In the genomic region with DNA sequence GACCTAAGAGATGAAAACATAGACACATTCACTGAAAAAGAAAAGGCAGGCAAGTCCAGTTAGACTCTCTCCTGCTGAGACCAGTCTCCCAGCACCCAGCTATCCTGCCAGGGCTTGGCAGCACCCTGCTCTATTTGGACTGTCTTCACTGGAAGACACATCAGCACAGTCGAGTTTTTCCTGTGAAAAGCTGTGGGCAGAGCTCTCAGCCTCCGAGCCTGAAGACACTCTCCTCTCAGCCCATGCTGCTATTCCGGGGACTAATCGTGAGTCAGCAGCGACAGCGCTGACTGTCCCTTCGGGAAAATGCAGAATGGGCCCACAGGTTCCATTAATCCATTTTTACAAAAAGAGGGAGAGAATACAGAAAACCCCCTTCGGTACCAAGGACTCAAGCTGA, we compare ENCODE assay signal across 28 mouse cellular contexts. TPM values are rescaled to one million over a fixed set of nuclear protein-coding genes. Genes with fewer than 3 reads are reported as not detected.
DNase-seq lines count a peak whose midpoint lies in the region; ATAC-seq and TF ChIP-seq lines count a peak whose summit lies in the region.
"Had no signal": no experiment of that assay in that cellular context is flagged by ENCODE, and none has a peak within 500 bp of the region (broad histone marks: within the 10 kb centered on the region; RNA-seq: fewer than 3 reads in every experiment).

No protein-coding gene starts in this region.

- no peaks in the 10 kb centered on the region; the same call in 1 of the 2 replicates for H3K9me3 ChIP-seq in midbrain, embryonic 11.5 days (ENCODE audit: control insufficient read depth, low read length)
- H3K9me3 ChIP-seq in midbrain, embryonic 14.5 days (ENCODE audit: control insufficient read depth, low read length): no peaks in the 10 kb centered on the region
- H3K9me3 ChIP-seq: embryonic facial prominence, embryonic 12.5 days; stomach, embryonic 15.5 days had no signal

- peaks cover 25% of the 10 kb centered on the region for H3K36me3 ChIP-seq in midbrain, embryonic 11.5 days (ENCODE audit: control insufficient read depth, insufficient read depth, low read length)
- H3K36me3 ChIP-seq in midbrain, embryonic 14.5 days (ENCODE audit: control insufficient read depth, insufficient read depth, low read length): peaks cover 89% of the 10 kb centered on the region

- no peaks in the 10 kb centered on the region for H3K4me1 ChIP-seq in midbrain, embryonic 11.5 days (ENCODE audit: control insufficient read depth, insufficient read depth, low read length)
- no peaks in the 10 kb centered on the region for H3K4me1 ChIP-seq in midbrain, embryonic 14.5 days (ENCODE audit: control insufficient read depth, insufficient read depth, low read length)
- 0 out of 2 replicates have a peak, but pooled peaks cover 2% of the 10 kb centered on the region for H3K4me1 ChIP-seq in cortical plate, adult 2 months (ENCODE audit: control insufficient read depth, insufficient read depth, low read length)
- H3K4me1 ChIP-seq: embryonic facial prominence, embryonic 12.5 days; stomach, embryonic 15.5 days had no signal

- TF ChIP-seq CTCF in cortical plate, adult 2 months (IDR thresholded peaks at IDR 0.05; ENCODE audit: extremely low read depth, insufficient read depth, low read length): no peak

- 0 out of 2 replicates have a peak, but pooled peaks have one; percentile 19 for TF ChIP-seq POLR2A in cortical plate, adult 2 months (IDR thresholded peaks at IDR 0.05; ENCODE audit: extremely low read depth, insufficient read depth, low read length)

- H3K4me3 ChIP-seq in midbrain, embryonic 11.5 days (ENCODE audit: low read depth, low read length): no peak overlapping the region
- no peak overlapping the region for H3K4me3 ChIP-seq in midbrain, embryonic 14.5 days (replicated peaks; ENCODE audit: low read depth, low read length)
- H3K4me3 ChIP-seq in cortical plate, adult 2 months (ENCODE audit: insufficient read depth, low read length): no peak overlapping the region
- H3K4me3 ChIP-seq: embryonic facial prominence, embryonic 12.5 days; layer of hippocampus, adult 2 months; stomach, embryonic 15.5 days had no signal

- 94% methylated on average over 8 of the region's 8 CpGs for WGBS in midbrain, embryonic 11.5 days
- WGBS in midbrain, embryonic 14.5 days: 95% methylated on average over 8 of the region's 8 CpGs

- no peak overlapping the region for H3K9ac ChIP-seq in midbrain, embryonic 11.5 days (ENCODE audit: low read length)
- no peak overlapping the region for H3K9ac ChIP-seq in midbrain, embryonic 14.5 days (replicated peaks; ENCODE audit: low read length)
- H3K9ac ChIP-seq: embryonic facial prominence, embryonic 12.5 days; liver, embryonic 14.5 days; lung, embryonic 14.5 days; stomach, embryonic 15.5 days had no signal

- H3K27ac ChIP-seq in midbrain, embryonic 11.5 days (ENCODE audit: low read depth, low read length): no peak overlapping the region
- no peak overlapping the region for H3K27ac ChIP-seq in midbrain, embryonic 14.5 days (replicated peaks; ENCODE audit: low read depth, low read length)
- H3K27ac ChIP-seq in cortical plate, adult 2 months (ENCODE audit: insufficient read depth, low read length): peak overlapping the region; percentile 93
- H3K27ac ChIP-seq: embryonic facial prominence, embryonic 12.5 days; layer of hippocampus, adult 2 months; liver, embryonic 14.5 days; stomach, embryonic 15.5 days had no signal

- H3K27me3 ChIP-seq in midbrain, embryonic 11.5 days (ENCODE audit: control insufficient read depth, insufficient read depth, low read length): no peaks in the 10 kb centered on the region
- H3K27me3 ChIP-seq in midbrain, embryonic 14.5 days (ENCODE audit: control insufficient read depth, insufficient read depth, low read length): no peaks in the 10 kb centered on the region
- H3K27me3 ChIP-seq: embryonic facial prominence, embryonic 12.5 days; stomach, embryonic 15.5 days had no signal

- no peak overlapping the region for H3K4me2 ChIP-seq in midbrain, embryonic 11.5 days
- no peak overlapping the region for H3K4me2 ChIP-seq in midbrain, embryonic 14.5 days (ENCODE audit: low read length)
- H3K4me2 ChIP-seq: embryonic facial prominence, embryonic 12.5 days; lung, embryonic 14.5 days; stomach, embryonic 15.5 days had no signal

- DNase-seq in frontal cortex, adult 2 months (ENCODE audit: extremely low spot score in 1 of 2, low spot score in 1 of 2): peak; percentile 55 to 78
- no peak for DNase-seq in frontal cortex, postnatal 10 days (ENCODE audit: low spot score in 2 of 2)
- DNase-seq in midbrain, embryonic 11.5 days (ENCODE audit: low spot score, missing footprints): peak; percentile 57
- DNase-seq in midbrain, embryonic 14.5 days: no peak
- peak; percentile 83 for DNase-seq in telencephalon, adult 2 months (ENCODE audit: low read depth, low spot score)
- no peak for DNase-seq in retina, embryonic 14.5 days (ENCODE audit: low spot score)
- DNase-seq: adrenal gland, adult 8-10 months; cerebellum, adult 8-10 months; cerebellum, postnatal 25 days; gastrocnemius, postnatal 14 days; heart, postnatal 14 days; kidney, adult 18-20 months; kidney, postnatal 36 days; liver; lung, embryonic 14.5 days; lung, postnatal 14 days; thymus, postnatal 25 days had no signal

- ATAC-seq in midbrain, embryonic 11.5 days (ENCODE audit: low FRiP score): no peak
- ATAC-seq in midbrain, embryonic 14.5 days (ENCODE audit: low FRiP score, low TSS enrichment): no peak
- ATAC-seq: forebrain, embryonic 14.5 days; hindbrain, embryonic 16.5 days; midbrain, embryonic 16.5 days had no signal

RNA-seq across cellular contexts. Expression of a gene that starts 8.8 kb away (rescaled TPM):
- polyA plus RNA-seq in frontal cortex, adult 2 months (2012; rRNA removed): 60.9 and 63.3 TPM in 2 replicates
- polyA plus RNA-seq in midbrain, embryonic 11.5 days (2014; fragmentation: Nextera tagmentation; extraction: Ambion mirVana): 2.4 TPM in 2 replicates
- 4.8 and 7.7 TPM in 2 replicates for polyA plus RNA-seq in midbrain, embryonic 14.5 days (2014; fragmentation: Nextera tagmentation; extraction: Ambion mirVana)
- 64.7 and 67.2 TPM in 2 replicates for polyA plus RNA-seq in cortical plate, adult 2 months (2012; rRNA removed)

RNA-seq across cellular contexts. Expression of a gene that starts 13.1 kb away (rescaled TPM):
- 18.0 and 19.0 TPM in 2 replicates for polyA plus RNA-seq in frontal cortex, adult 2 months (2012; rRNA removed)
- 12.6 and 15.0 TPM in 2 replicates for polyA plus RNA-seq in midbrain, embryonic 11.5 days (2014; fragmentation: Nextera tagmentation; extraction: Ambion mirVana)
- polyA plus RNA-seq in midbrain, embryonic 14.5 days (2014; fragmentation: Nextera tagmentation; extraction: Ambion mirVana): 10.9 and 13.2 TPM in 2 replicates
- 16.4 TPM in 2 replicates for polyA plus RNA-seq in cortical plate, adult 2 months (2012; rRNA removed)

RNA-seq across cellular contexts. Expression of a gene that starts 22.4 kb away (rescaled TPM):
- 0.34 and 0.78 TPM in 2 replicates for polyA plus RNA-seq in frontal cortex, adult 2 months (2012; rRNA removed)
- polyA plus RNA-seq in midbrain, embryonic 11.5 days (2014; fragmentation: Nextera tagmentation; extraction: Ambion mirVana): 0.47 and 0.78 TPM in 2 replicates
- polyA plus RNA-seq in midbrain, embryonic 14.5 days (2014; fragmentation: Nextera tagmentation; extraction: Ambion mirVana): not detected in 2 replicates
- polyA plus RNA-seq in cortical plate, adult 2 months (2012; rRNA removed): 0.76 and 1.6 TPM in 2 replicates
- polyA plus RNA-seq: embryonic facial prominence, embryonic 12.5 days; heart, embryonic 14.5 days; limb, embryonic 11.5 days; lung, embryonic 14.5 days; neural tube, embryonic 11.5 days had no signal

RNA-seq across cellular contexts. Expression of a gene that starts 29.0 kb away (rescaled TPM):
- polyA plus RNA-seq in frontal cortex, adult 2 months (2012; rRNA removed): 342 and 345 TPM in 2 replicates
- polyA plus RNA-seq in midbrain, embryonic 11.5 days (2014; fragmentation: Nextera tagmentation; extraction: Ambion mirVana): 441 and 443 TPM in 2 replicates
- polyA plus RNA-seq in midbrain, embryonic 14.5 days (2014; fragmentation: Nextera tagmentation; extraction: Ambion mirVana): 363 and 413 TPM in 2 replicates
- polyA plus RNA-seq in cortical plate, adult 2 months (2012; rRNA removed): 287 and 301 TPM in 2 replicates

RNA-seq across cellular contexts. Expression of a gene that starts 45.5 kb away (rescaled TPM):
- 108 and 111 TPM in 2 replicates for polyA plus RNA-seq in frontal cortex, adult 2 months (2012; rRNA removed)
- 52.6 and 59.2 TPM in 2 replicates for polyA plus RNA-seq in midbrain, embryonic 11.5 days (2014; fragmentation: Nextera tagmentation; extraction: Ambion mirVana)
- 114 and 138 TPM in 2 replicates for polyA plus RNA-seq in midbrain, embryonic 14.5 days (2014; fragmentation: Nextera tagmentation; extraction: Ambion mirVana)
- polyA plus RNA-seq in cortical plate, adult 2 months (2012; rRNA removed): 130 and 132 TPM in 2 replicates

Comparison
In these comparisons a context has a peak if more than half of its experiments do, and no peak if none do; other contexts are left out.
1. DNase-seq: peak in frontal cortex, adult 2 months (2 of 2), midbrain, embryonic 11.5 days (single experiment) and telencephalon, adult 2 months (single experiment); none in frontal cortex, postnatal 10 days (0 of 2), midbrain, embryonic 14.5 days (single experiment) and retina, embryonic 14.5 days (single experiment).